Mouse (Mus musculus): ENCODE results near the gene Lcp1. TPM values are rescaled to one million over a fixed set of nuclear protein-coding genes. Genes with fewer than 3 reads are reported as not detected.

The Lcp1 gene
- polyA plus RNA-seq, 1 experiment from 2014 or later: 28.9 TPM

- no peak for DNase-seq (ENCODE audit: low spot score)
- H3K4me2 ChIP-seq (replicated peaks; ENCODE audit: low read depth): no peak overlapping the region
- H3K27ac ChIP-seq (replicated peaks): no peak overlapping the region
- H3K27me3 ChIP-seq (ENCODE audit: control insufficient read depth, insufficient read depth, low read length): no peaks in the 10 kb centered on the region
- H3K4me1 ChIP-seq (replicated peaks; ENCODE audit: control insufficient read depth, insufficient read depth): no peaks in the 10 kb centered on the region
- TF ChIP-seq EP300 (optimal IDR thresholded peaks at IDR 0.05) (no peak), CTCF (IDR thresholded peaks at IDR 0.05; ENCODE audit: low read depth) (no peak)
- H3K9ac ChIP-seq (ENCODE audit: low read length): no peak overlapping the region
- H3K36me3 ChIP-seq (ENCODE audit: control insufficient read depth, insufficient read depth, low read length): no peaks in the 10 kb centered on the region
- H3K9me3 ChIP-seq (ENCODE audit: control insufficient read depth, low read length): no peaks in the 10 kb centered on the region
- H3K4me3 ChIP-seq (ENCODE audit: low read depth, low read length): no peak overlapping the region
- WGBS: 46% methylated on average over 5 of the region's 5 CpGs
- no peak for ATAC-seq (ENCODE audit: low FRiP score, low TSS enrichment)
Observed at GRCm38 (mm10) chr14:75280406-75280805, 149.5 kb downstream of the Lcp1 start.

Small RNAs within 50 kb of the gene (microRNA-seq; reads per million reads assigned to microRNA genes)
- not detected for gene Gm44482

Other genes starting within 250 kb of the Lcp1 start
- 11.7 and 11.8 TPM in 2 replicates for gene Lrch1, start 183.2 kb upstream of the Lcp1 start, polyA plus RNA-seq (2015; fragmentation: Nextera tagmentation; extraction: Ambion mirVana)
- 0.23 and 0.27 TPM in 2 replicates for gene Rubcnl, start 115.1 kb upstream of the Lcp1 start, polyA plus RNA-seq (2015; fragmentation: Nextera tagmentation; extraction: Ambion mirVana)
- gene Lrrc63, start 220 bp upstream of the Lcp1 start, polyA plus RNA-seq (2015; fragmentation: Nextera tagmentation; extraction: Ambion mirVana): 0.04 TPM in 1 of 2 replicates, not detected in the other
- 2.9 and 3.1 TPM in 2 replicates for gene Cpb2, start 111.2 kb downstream of the Lcp1 start, polyA plus RNA-seq (2015; fragmentation: Nextera tagmentation; extraction: Ambion mirVana)
- 13.9 and 15.9 TPM in 2 replicates for gene Zc3h13, start 153.3 kb downstream of the Lcp1 start, polyA plus RNA-seq (2015; fragmentation: Nextera tagmentation; extraction: Ambion mirVana)

Data from stomach, postnatal 0 days (tissue).